Mouse (Mus musculus) liver, postnatal 0 days (tissue): ENCODE results near the gene Dock4. TPM values are rescaled to one million over a fixed set of nuclear protein-coding genes. Genes with fewer than 3 reads are reported as not detected.

Source experiments
- ATAC-seq: fragments of 200-750 bp; cut with Nextera tagmentation; 2 replicates; pipeline ENCODE4 v1.8.0; 2017; ENCODE audit warnings: mild to moderate bottlenecking, moderate library complexity
- DNase-seq: peaks from one replicate; pipeline ENCODE4 v3.0.0-alpha.2; 2016
- H3K27ac ChIP-seq: fragments of 300-500 bp; sonication (generic); 2 replicates; pipeline ENCODE4 v1.5.1; 2014; ENCODE audit warnings: antibody characterized with exemption, moderate library complexity, mild to moderate bottlenecking, low read depth
- H3K27me3 ChIP-seq: fragments of 300-500 bp; sonication (generic); 2 replicates; pipeline ENCODE4 v1.6.1; 2014; ENCODE audit warnings: low read length, control low read depth, mixed read lengths; ENCODE audit not compliant: insufficient read depth
- H3K36me3 ChIP-seq: fragments of 300-500 bp; sonication (generic); replicated peaks from 2 replicates; pipeline ENCODE4 v1.6.1; 2014; ENCODE audit warnings: mild to moderate bottlenecking, control low read depth, low read length, moderate library complexity, mixed read lengths; ENCODE audit not compliant: insufficient read depth
- H3K4me1 ChIP-seq: fragments of 300-500 bp; sonication (generic); 2 replicates; pipeline ENCODE4 v1.6.1; 2014; ENCODE audit warnings: antibody characterized with exemption, mild to moderate bottlenecking, control low read depth; ENCODE audit not compliant: insufficient read depth
- H3K4me2 ChIP-seq: fragments of 300-500 bp; sonication (generic); 2 replicates; pipeline ENCODE4 v1.6.1; 2014; ENCODE audit warnings: low read depth, mild to moderate bottlenecking, low read length, moderate library complexity, mixed read lengths
- H3K4me3 ChIP-seq: fragments of 300-500 bp; sonication (generic); 2 replicates; pipeline ENCODE4 v1.5.1; 2014; ENCODE audit warnings: low read depth, low read length
- H3K9ac ChIP-seq: fragments of 300-500 bp; sonication (generic); replicated peaks from 2 replicates; pipeline ENCODE4 v1.6.1; 2014; ENCODE audit warnings: mild to moderate bottlenecking, moderate library complexity
- H3K9me3 ChIP-seq: fragments of 300-500 bp; sonication (generic); 2 replicates; pipeline ENCODE4 v1.6.1; 2016; ENCODE audit warnings: mild to moderate bottlenecking, control low read depth, low read length, mixed read lengths
- CTCF ChIP-seq: sonication (generic); IDR thresholded peaks from 2 replicates; pipeline ENCODE4 v1.5.1; 2016; ENCODE audit warnings: antibody characterized with exemption, low read depth
- EP300 ChIP-seq: IDR thresholded peaks from 2 replicates; pipeline ENCODE4 v1.6.1; 2016; ENCODE audit warnings: antibody characterized with exemption, low read depth, mild to moderate bottlenecking
- WGBS: fragments of 180-500 bp; shearing (Covaris S2); extraction: QIAGEN DNeasy Blood & Tissue Kit; methylation state at CpG from one replicate; pipeline ENCODE4 v1.1.7; 2014; ENCODE audit not compliant: insufficient replicate concordance; 5-methylcytosine and 5-hydroxymethylcytosine counted together
- polyA plus RNA-seq: library from polyadenylated mRNA; unstranded; fragments of >200 nt; fragmentation: Nextera tagmentation; extraction: Ambion mirVana; gene quantifications from 2 replicates; pipeline ENCODE4 v1.2.1, GENCODE M21; 2015

Gene Dock4
- polyA plus RNA-seq, 1 experiment from 2014 or later: 1.3 TPM

DNA sequence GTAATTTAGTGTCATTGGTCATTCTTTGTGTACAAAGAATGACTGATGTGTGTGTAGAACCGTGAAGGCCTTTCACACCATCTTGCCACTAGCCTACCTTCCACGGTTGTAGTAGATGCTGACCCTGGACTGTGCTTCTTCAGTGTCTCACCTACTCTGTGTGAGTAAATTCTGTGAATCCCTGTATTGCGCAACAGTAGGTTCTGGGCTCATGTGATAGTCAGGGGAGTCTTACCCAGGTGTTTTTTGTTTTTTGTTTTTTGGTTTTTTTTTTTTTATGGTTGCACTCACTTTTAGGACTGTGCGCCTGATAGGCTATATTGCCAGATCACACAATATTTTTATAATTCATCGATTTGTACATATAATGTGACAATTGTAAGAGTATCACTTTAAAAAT, 136.3 kb downstream of the Dock4 start:
- no peak for TF ChIP-seq CTCF
- no peak for TF ChIP-seq EP300
- no peaks in the 10 kb centered on the region for H3K36me3 ChIP-seq
- H3K9ac ChIP-seq: no peak overlapping the region
- no peak overlapping the region for H3K4me2 ChIP-seq
- H3K4me3 ChIP-seq: no peak overlapping the region
- no peak overlapping the region for H3K27ac ChIP-seq
- 75% methylated on average over 5 of the region's 5 CpGs for WGBS
- no peaks in the 10 kb centered on the region for H3K4me1 ChIP-seq
- H3K27me3 ChIP-seq: no peaks in the 10 kb centered on the region
- DNase-seq (no peak), ATAC-seq (no peak)
- H3K9me3 ChIP-seq: no peaks in the 10 kb centered on the region

GRCm38 (mm10) chr12:40584526-40585289, 139.0 kb downstream of the Dock4 start:
- Histone ChIP-seq H3K4me3 (no peak overlapping the region), H3K36me3 (no peaks in the 10 kb centered on the region), H3K9me3 (no peaks in the 10 kb centered on the region), H3K4me2 (no peak overlapping the region), H3K27me3 (no peaks in the 10 kb centered on the region), H3K4me1 (no peaks in the 10 kb centered on the region), H3K9ac (no peak overlapping the region), H3K27ac (no peak overlapping the region)
- DNase-seq: no peak
- ATAC-seq: peak; percentile 55
- TF ChIP-seq CTCF: no peak
- WGBS: 66% methylated on average over 7 of the region's 7 CpGs

DNA sequence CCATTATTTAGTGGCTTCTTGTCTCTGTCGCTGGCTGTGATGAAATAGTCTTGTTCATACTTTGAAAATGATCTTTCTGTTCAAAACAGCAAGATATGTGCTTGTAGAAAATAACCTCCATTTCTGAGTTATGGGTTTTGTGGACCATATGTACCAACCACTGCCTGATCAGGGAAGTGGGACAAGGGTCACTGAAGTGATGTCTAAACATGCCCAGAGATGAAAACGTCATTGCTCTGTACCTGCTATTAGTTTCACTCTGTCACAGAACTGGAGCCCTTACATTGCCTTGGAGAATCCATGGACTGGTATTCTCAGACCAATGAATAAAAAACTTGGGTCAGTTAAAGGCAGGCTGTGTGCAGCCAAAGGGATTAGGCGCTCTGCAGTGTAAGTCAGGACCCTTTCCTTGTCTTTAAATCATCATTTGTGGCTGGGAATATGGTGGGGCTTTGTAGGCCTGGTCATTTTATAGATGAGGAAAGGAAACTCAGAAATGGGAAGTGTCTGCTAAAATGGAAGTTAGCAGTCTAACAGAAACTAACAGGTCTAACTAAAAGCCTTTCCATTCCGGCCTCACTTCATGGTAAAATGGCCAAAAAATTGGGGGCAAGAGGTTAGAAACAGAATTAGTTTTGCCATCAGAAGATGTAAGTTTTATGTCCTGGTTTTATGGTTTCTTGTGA, 139.8 kb downstream of the Dock4 start:
- Histone ChIP-seq H3K4me2 (no peak overlapping the region), H3K4me1 (no peaks in the 10 kb centered on the region), H3K4me3 (no peak overlapping the region), H3K9ac (no peak overlapping the region), H3K36me3 (no peaks in the 10 kb centered on the region), H3K27ac (peak overlapping the region; percentile 53; the same call in 1 of the 2 replicates), H3K9me3 (no peaks in the 10 kb centered on the region), H3K27me3 (no peaks in the 10 kb centered on the region)
- peak; percentile 81 for ATAC-seq
- DNase-seq: no peak
- TF ChIP-seq CTCF (no peak), EP300 (no peak)
- 70% methylated on average over 4 of the region's 4 CpGs for WGBS

- H3K27me3 ChIP-seq: no peaks in the 10 kb centered on the region
- no peak for DNase-seq
- peaks cover 5% of the 10 kb centered on the region for H3K4me1 ChIP-seq
- H3K4me3 ChIP-seq: no peak overlapping the region
- H3K27ac ChIP-seq: no peak overlapping the region
- no peaks in the 10 kb centered on the region for H3K9me3 ChIP-seq
- H3K36me3 ChIP-seq: no peaks in the 10 kb centered on the region
- ATAC-seq: no peak
- WGBS: 75% methylated on average over 4 of the region's 4 CpGs
- H3K4me2 ChIP-seq: no peak overlapping the region
- TF ChIP-seq EP300 (no peak), CTCF (no peak)
- no peak overlapping the region for H3K9ac ChIP-seq
Measured at GRCm38 (mm10) chr12:40594161-40594560, 148.4 kb downstream of the Dock4 start.

- Histone ChIP-seq H3K4me1 (peaks cover 5% of the 10 kb centered on the region), H3K4me2 (no peak overlapping the region), H3K9me3 (no peaks in the 10 kb centered on the region), H3K27ac (no peak overlapping the region), H3K4me3 (no peak overlapping the region), H3K27me3 (no peaks in the 10 kb centered on the region), H3K36me3 (no peaks in the 10 kb centered on the region), H3K9ac (no peak overlapping the region)
- TF ChIP-seq EP300: no peak
- TF ChIP-seq CTCF: no peak
- ATAC-seq (no peak), DNase-seq (no peak)
- WGBS: 86% methylated on average over 6 of the region's 6 CpGs
Measured at GRCm38 (mm10) chr12:40595440-40595839, 149.7 kb downstream of the Dock4 start.

GRCm38 (mm10) chr12:40596020-40596419, 150.3 kb downstream of the Dock4 start:
- H3K36me3 ChIP-seq: no peaks in the 10 kb centered on the region
- H3K4me3 ChIP-seq: no peak overlapping the region
- H3K9me3 ChIP-seq: no peaks in the 10 kb centered on the region
- no peak for ATAC-seq
- H3K9ac ChIP-seq: no peak overlapping the region
- H3K27ac ChIP-seq: no peak overlapping the region
- 63% methylated on average over 7 of the region's 7 CpGs for WGBS
- peaks cover 5% of the 10 kb centered on the region for H3K4me1 ChIP-seq
- H3K4me2 ChIP-seq: no peak overlapping the region
- no peaks in the 10 kb centered on the region for H3K27me3 ChIP-seq
- TF ChIP-seq CTCF: no peak
- no peak for TF ChIP-seq EP300
- DNase-seq: no peak
